Mouse (Mus musculus) intestine, embryonic 15.5 days (tissue): ENCODE data around the gene Mef2b. TPM values are rescaled to one million over a fixed set of nuclear protein-coding genes. Genes with fewer than 3 reads are reported as not detected.

Source experiments
- ATAC-seq: fragments of 200-750 bp; cut with Nextera tagmentation; 2 replicates; pipeline ENCODE4 v1.8.0; 2017; ENCODE audit warnings: moderate TSS enrichment, moderate library complexity
- H3K27ac ChIP-seq: fragments of 300-500 bp; sonication (generic); 2 replicates; pipeline ENCODE4 v1.5.1; 2015; ENCODE audit warnings: mild to moderate bottlenecking, inconsistent platforms
- H3K27me3 ChIP-seq: fragments of 300-500 bp; sonication (generic); replicated peaks from 2 replicates; pipeline ENCODE4 v1.6.1; 2015; ENCODE audit warnings: inconsistent platforms
- H3K36me3 ChIP-seq: fragments of 300-500 bp; sonication (generic); 2 replicates; pipeline ENCODE4 v1.6.1; 2015; ENCODE audit warnings: inconsistent platforms
- H3K4me1 ChIP-seq: fragments of 300-500 bp; sonication (generic); replicated peaks from 2 replicates; pipeline ENCODE4 v1.6.1; 2015; ENCODE audit warnings: inconsistent platforms
- H3K4me2 ChIP-seq: fragments of 300-500 bp; sonication (generic); replicated peaks from 2 replicates; pipeline ENCODE4 v1.6.1; 2015; ENCODE audit warnings: mild to moderate bottlenecking, inconsistent platforms
- H3K4me3 ChIP-seq: fragments of 300-500 bp; sonication (generic); replicated peaks from 2 replicates; pipeline ENCODE4 v1.5.1; 2015; ENCODE audit warnings: inconsistent platforms
- H3K9ac ChIP-seq: fragments of 300-500 bp; sonication (generic); 2 replicates; pipeline ENCODE4 v1.6.1; 2015; ENCODE audit warnings: inconsistent platforms
- H3K9me3 ChIP-seq: fragments of 300-500 bp; sonication (generic); 2 replicates; pipeline ENCODE4 v1.6.1; 2016; ENCODE audit warnings: inconsistent platforms
- WGBS: fragments of 180-500 bp; shearing (Covaris S2); methylation state at CpG from one replicate; pipeline ENCODE4 v1.1.7; 2015; 5-methylcytosine and 5-hydroxymethylcytosine counted together
- polyA plus RNA-seq: library from polyadenylated mRNA; unstranded; fragments of >200 nt; fragmentation: Nextera tagmentation; extraction: Ambion mirVana; gene quantifications from 2 replicates; pipeline ENCODE4 v1.2.1, GENCODE M21; 2015

Gene Mef2b
- polyA plus RNA-seq, 1 experiment from 2014 or later = 0.11 TPM

DNA sequence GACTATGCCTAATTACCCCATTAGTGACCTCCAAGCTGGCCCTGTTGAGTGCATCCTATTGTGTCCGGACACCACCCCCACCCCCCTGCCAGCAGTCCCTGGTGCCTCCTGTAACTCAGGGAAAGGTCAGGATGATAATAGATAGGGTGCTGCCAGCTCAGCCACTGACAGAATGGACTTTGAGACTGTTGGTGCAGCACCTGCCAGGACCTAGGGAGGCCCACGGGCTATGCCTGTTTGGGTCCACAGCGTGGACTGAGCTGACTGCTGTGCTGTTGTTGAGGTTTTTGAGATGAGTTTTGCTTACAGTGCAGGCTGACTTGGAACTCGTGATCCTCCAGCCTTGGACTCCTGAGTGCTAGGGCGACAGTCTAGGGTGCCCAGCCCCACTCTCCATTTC, 53.7 kb downstream of the Mef2b start:
- Histone ChIP-seq H3K4me2 (peak overlapping the region; percentile 30), H3K27me3 (no peaks in the 10 kb centered on the region), H3K36me3 (no peaks in the 10 kb centered on the region), H3K9me3 (no peaks in the 10 kb centered on the region), H3K4me3 (no peak overlapping the region), H3K27ac (peak overlapping the region; percentile 51; the same call in 1 of the 2 replicates), H3K4me1 (peaks cover 15% of the 10 kb centered on the region; the same call in 1 of the 2 replicates), H3K9ac (no peak overlapping the region)
- 53% methylated on average over 5 of the region's 5 CpGs for WGBS
- peak; percentile 84 for ATAC-seq

DNA sequence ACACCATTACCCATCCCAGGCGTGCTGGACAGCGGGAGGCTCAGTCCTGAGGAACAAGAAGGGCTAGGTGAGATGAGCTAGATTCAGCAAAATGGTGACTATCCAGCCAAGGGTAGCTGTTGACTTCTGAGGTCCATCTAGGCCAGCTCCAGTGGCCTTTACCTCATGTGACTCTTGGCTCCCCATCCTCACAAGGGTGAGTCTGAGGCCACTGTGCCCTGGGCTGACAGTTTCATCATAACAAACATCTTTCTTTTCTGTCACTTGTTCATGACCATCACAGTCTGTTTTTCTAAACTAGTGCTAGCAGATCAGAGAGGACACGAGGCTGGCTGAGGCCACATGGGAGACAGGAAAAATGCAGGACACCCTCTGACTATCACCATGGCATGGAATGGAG, 54.7 kb downstream of the Mef2b start:
- no peak overlapping the region for H3K4me3 ChIP-seq
- H3K4me2 ChIP-seq = no peak overlapping the region
- no peak overlapping the region for H3K27ac ChIP-seq
- H3K27me3 ChIP-seq = no peaks in the 10 kb centered on the region
- H3K4me1 ChIP-seq = peaks cover 15% of the 10 kb centered on the region; the same call in 1 of the 2 replicates
- ATAC-seq = no peak
- no peaks in the 10 kb centered on the region for H3K36me3 ChIP-seq
- no peak overlapping the region for H3K9ac ChIP-seq
- 79% methylated on average over 3 of the region's 3 CpGs for WGBS
- no peaks in the 10 kb centered on the region for H3K9me3 ChIP-seq

DNA sequence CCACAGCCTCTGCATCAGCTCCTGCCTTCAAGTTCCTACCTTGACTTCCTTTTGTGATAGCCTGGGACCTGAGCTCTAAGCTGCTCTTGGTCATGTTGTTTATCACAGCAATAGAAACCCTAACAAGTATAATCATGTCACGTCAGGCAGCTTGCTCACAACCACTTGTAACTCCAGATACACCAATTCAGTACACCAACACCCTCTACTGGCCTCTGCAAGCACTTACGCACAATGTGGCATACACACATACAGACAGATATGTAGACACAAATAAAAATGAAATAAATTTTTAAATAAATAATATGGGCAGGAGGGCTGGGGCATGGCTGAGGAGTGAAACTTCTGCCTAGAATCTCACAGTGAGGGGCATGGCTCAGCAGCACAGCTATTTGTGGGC, 56.3 kb downstream of the Mef2b start:
- H3K27ac ChIP-seq = no peak overlapping the region
- 77% methylated on average over 2 of the region's 2 CpGs for WGBS
- no peaks in the 10 kb centered on the region for H3K9me3 ChIP-seq
- no peak overlapping the region for H3K9ac ChIP-seq
- ATAC-seq = no peak
- H3K36me3 ChIP-seq = no peaks in the 10 kb centered on the region
- no peaks in the 10 kb centered on the region for H3K27me3 ChIP-seq
- H3K4me3 ChIP-seq = no peak overlapping the region
- no peak overlapping the region for H3K4me2 ChIP-seq
- H3K4me1 ChIP-seq = peaks cover 19% of the 10 kb centered on the region; the same call in 1 of the 2 replicates

DNA sequence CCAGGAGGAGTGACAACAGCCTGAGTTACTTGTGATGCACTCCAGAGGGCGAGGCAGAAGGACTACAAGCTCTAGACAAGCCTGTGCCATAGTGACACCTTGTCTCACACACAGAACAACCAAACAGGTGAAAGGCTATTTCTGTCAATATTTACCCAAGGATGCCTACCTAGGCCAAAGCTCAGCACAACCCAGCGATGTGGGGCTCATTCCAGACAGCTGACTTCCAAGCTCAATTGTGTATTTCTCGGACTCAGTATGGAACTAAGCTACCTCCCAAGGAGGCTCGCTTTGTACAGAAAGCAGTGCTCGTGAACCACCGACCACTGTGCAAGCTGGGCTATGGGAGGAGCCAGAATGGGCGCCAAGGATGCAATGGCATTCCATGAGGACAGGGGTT, 58.1 kb downstream of the Mef2b start:
- ATAC-seq = no peak
- H3K9ac ChIP-seq = no peak overlapping the region
- no peak overlapping the region for H3K27ac ChIP-seq
- H3K4me2 ChIP-seq = no peak overlapping the region; the same call in 1 of the 2 replicates
- H3K9me3 ChIP-seq = no peaks in the 10 kb centered on the region
- H3K27me3 ChIP-seq = no peaks in the 10 kb centered on the region
- H3K4me3 ChIP-seq = no peak overlapping the region
- WGBS = 45% methylated on average over 7 of the region's 7 CpGs
- H3K36me3 ChIP-seq = no peaks in the 10 kb centered on the region
- peaks cover 18% of the 10 kb centered on the region; the same call in 1 of the 2 replicates for H3K4me1 ChIP-seq

DNA sequence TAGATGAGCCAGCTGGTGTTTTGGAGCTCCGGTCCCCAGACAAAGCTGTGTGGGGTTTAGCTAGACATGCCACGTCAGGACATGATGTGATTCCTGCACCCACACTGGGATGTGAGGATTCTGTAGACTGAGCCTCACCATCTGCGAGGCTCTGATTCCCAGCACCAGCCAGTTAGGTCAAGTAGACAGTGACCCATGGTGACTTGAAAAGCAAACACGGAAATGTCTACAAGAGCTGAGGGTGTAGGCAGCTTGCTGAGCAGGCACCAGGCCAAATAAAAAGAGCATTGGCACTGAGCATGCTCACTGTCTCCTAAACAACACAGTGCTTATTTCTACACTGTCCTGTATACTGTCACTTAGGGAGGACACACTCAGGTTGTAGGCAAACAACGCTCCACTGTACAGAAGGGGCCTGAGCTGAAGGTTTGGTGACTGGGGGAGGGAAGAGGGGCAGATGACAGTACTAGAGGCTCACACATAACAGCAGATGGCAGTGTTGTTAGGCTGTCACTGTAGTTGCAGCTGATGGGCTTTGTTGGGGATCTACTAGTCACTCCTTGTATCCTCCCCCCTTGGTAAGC, 60.7 kb downstream of the Mef2b start:
- no peak overlapping the region for H3K27ac ChIP-seq
- peak; percentile 19; the same call in 1 of the 2 replicates for ATAC-seq
- no peak overlapping the region for H3K4me2 ChIP-seq
- H3K4me1 ChIP-seq = peaks cover 10% of the 10 kb centered on the region; the same call in 1 of the 2 replicates
- no peak overlapping the region for H3K4me3 ChIP-seq
- WGBS = 63% methylated on average over 5 of the region's 5 CpGs
- H3K9me3 ChIP-seq = no peaks in the 10 kb centered on the region
- H3K36me3 ChIP-seq = no peaks in the 10 kb centered on the region
- H3K9ac ChIP-seq = no peak overlapping the region
- no peaks in the 10 kb centered on the region for H3K27me3 ChIP-seq

DNA sequence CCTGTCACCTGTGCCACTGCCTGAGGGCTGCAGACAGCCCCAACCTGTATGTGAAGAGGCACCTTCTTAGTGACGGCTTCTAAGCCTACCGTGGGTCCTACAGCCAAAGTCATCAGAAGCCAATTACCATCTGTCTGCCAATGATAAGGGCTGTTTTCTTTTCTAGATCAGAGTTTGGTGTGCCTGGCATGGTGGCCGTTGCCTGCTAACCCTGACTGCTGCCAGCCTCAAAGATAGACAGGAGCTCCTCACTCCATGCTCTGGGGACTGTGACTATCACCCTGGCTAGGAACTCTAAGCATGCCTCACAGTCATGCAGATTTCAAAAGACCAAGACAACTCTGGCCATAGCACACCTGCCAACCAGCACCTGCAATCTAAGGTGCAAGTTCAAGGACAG, 61.9 kb downstream of the Mef2b start:
- peaks cover 10% of the 10 kb centered on the region; the same call in 1 of the 2 replicates for H3K4me1 ChIP-seq
- WGBS = 70% methylated on average over 3 of the region's 3 CpGs
- H3K27ac ChIP-seq = no peak overlapping the region
- H3K4me3 ChIP-seq = no peak overlapping the region
- ATAC-seq = no peak
- no peaks in the 10 kb centered on the region for H3K36me3 ChIP-seq
- H3K9me3 ChIP-seq = no peaks in the 10 kb centered on the region
- H3K9ac ChIP-seq = no peak overlapping the region
- no peak overlapping the region for H3K4me2 ChIP-seq
- no peaks in the 10 kb centered on the region for H3K27me3 ChIP-seq

DNA sequence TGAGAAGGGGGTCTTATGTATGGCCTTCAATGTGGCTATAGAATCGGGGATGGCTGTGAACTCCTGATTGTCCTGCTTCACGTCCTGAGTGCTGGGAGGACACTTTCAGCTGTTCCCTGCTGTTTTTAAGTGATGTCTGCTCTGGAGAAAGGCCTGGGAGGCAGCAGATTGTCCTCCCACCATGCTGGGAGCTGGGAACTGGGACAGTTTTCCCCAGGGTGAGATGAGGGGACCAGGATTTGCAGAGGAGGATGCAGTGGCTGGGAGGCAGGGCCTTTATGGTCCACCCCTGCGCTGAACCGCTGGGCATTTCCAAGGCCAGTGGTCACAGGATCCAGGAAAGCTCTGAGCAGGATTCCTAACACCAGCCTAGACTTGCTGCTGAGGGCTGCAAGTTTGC, 63.6 kb downstream of the Mef2b start:
- 79% methylated on average over 4 of the region's 4 CpGs for WGBS
- no peaks in the 10 kb centered on the region for H3K9me3 ChIP-seq

DNA sequence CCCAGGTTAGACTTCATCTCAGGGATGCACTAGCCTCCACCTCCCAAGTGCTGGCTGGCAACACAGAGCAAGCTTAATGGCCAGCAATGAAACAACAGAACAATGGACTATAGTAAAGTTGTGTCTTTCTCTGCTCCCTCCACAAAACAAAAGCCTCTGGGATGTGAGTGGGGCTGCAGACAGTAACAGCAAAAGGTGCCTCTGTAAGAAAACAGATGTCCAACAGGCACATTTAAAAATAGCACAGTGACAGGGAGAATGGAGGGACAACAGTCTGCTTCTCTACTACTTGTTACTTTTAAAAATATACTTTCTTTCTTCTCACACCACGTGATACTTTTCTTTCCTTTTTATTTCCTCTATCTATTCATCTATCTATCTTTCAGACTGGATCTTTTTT, 65.2 kb downstream of the Mef2b start:
- no peaks in the 10 kb centered on the region for H3K9me3 ChIP-seq
- H3K27ac ChIP-seq = no peak overlapping the region
- no peaks in the 10 kb centered on the region for H3K27me3 ChIP-seq
- H3K36me3 ChIP-seq = no peaks in the 10 kb centered on the region
- no peak for ATAC-seq
- no peak overlapping the region for H3K4me3 ChIP-seq
- no peak overlapping the region for H3K4me2 ChIP-seq
- WGBS = 57% methylated on average over 1 of the region's 1 CpGs
- H3K4me1 ChIP-seq = 0 out of 2 replicates have a peak, but pooled peaks cover 5% of the 10 kb centered on the region
- no peak overlapping the region for H3K9ac ChIP-seq

More for the DNA sequence above, 63.6 kb downstream of the Mef2b start:
- no peak for ATAC-seq
- Histone ChIP-seq H3K9ac (no peak overlapping the region), H3K4me1 (0 out of 2 replicates have a peak, but pooled peaks cover 5% of the 10 kb centered on the region), H3K27ac (no peak overlapping the region), H3K4me3 (no peak overlapping the region), H3K36me3 (no peaks in the 10 kb centered on the region), H3K27me3 (no peaks in the 10 kb centered on the region), H3K4me2 (no peak overlapping the region)

DNA sequence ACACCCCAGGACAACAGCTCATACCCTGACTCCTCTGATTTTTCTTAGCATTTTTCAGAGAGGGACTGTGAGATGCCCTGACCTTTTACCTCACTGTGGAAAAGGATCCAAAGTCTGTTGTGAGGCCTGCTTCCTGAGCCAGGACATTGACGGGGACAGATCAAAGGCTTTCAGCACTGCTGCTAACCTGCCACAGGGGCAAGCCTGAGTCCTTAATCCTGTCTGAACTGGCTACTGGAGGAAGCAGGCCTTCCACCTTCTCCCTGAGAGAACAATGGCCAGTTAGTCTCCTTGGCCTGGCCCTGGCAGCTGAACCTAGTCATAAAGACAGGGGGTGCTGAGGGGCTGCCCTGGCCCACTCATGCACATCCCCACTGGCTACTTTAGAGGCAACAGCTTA, 68.6 kb downstream of the Mef2b start:
- Histone ChIP-seq H3K27me3 (no peaks in the 10 kb centered on the region), H3K9me3 (no peaks in the 10 kb centered on the region), H3K4me1 (peaks cover 11% of the 10 kb centered on the region), H3K4me2 (no peak overlapping the region), H3K36me3 (no peaks in the 10 kb centered on the region), H3K9ac (no peak overlapping the region), H3K27ac (no peak overlapping the region), H3K4me3 (no peak overlapping the region)
- WGBS = 50% methylated on average over 1 of the region's 1 CpGs
- no peak for ATAC-seq

DNA sequence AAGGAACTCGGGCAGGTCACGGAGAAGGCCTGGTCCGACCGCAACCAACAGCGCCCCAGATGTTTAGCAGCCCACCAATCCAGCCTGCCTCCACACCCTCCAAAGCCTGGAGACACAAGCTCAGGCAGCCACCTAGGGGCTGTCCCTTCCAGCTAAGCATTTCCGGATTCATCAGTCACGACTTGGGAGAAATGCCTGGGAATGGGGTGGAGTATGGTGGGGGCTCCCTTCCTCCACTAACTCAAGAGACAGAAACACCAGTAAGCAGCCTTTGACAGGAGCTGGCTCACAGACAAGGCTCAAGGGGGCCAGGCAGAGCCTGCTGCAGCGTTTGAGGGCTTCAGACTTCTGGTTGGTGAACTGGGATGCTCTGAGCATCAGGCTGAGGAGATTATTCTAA, 71.0 kb downstream of the Mef2b start:
- 20% methylated on average over 8 of the region's 8 CpGs for WGBS
- no peak overlapping the region for H3K27ac ChIP-seq

DNA sequence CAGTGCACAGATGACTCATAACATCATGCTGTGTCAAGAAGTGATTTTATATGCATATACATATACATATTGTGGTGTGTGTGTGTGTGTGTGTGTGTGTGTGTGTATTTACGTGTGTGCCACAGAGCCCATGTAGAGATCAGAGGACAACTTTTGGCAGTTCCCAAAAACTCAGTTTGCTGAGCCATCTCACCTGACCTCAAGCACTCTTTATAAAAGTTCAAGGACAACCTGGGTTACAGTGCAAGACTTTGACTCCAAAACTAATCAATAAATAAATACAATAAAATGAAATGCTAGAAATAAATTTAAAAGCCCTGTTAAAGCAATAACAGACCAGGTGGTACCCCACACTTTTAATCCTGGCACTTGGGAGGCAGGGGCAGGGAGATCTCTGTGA, 71.8 kb downstream of the Mef2b start:
- H3K27me3 ChIP-seq = no peaks in the 10 kb centered on the region
- H3K4me2 ChIP-seq = peak overlapping the region; percentile 99
- H3K36me3 ChIP-seq = no peaks in the 10 kb centered on the region
- no peaks in the 10 kb centered on the region for H3K9me3 ChIP-seq
- H3K27ac ChIP-seq = 0 out of 2 replicates have a peak overlapping the region, but pooled peaks have one; percentile 29
- ATAC-seq = no peak
- 83% methylated on average over 1 of the region's 1 CpGs for WGBS
- peak overlapping the region; percentile 59 for H3K9ac ChIP-seq
- peaks cover 11% of the 10 kb centered on the region for H3K4me1 ChIP-seq
- peak overlapping the region; percentile 59 for H3K4me3 ChIP-seq

More for the DNA sequence above, 71.0 kb downstream of the Mef2b start:
- peak overlapping the region; percentile 14 for H3K9ac ChIP-seq
- no peaks in the 10 kb centered on the region for H3K9me3 ChIP-seq
- no peak overlapping the region for H3K4me3 ChIP-seq
- H3K36me3 ChIP-seq = no peaks in the 10 kb centered on the region
- no peak for ATAC-seq
- H3K27me3 ChIP-seq = no peaks in the 10 kb centered on the region
- H3K4me1 ChIP-seq = peaks cover 11% of the 10 kb centered on the region
- H3K4me2 ChIP-seq = peak overlapping the region; percentile 99

DNA sequence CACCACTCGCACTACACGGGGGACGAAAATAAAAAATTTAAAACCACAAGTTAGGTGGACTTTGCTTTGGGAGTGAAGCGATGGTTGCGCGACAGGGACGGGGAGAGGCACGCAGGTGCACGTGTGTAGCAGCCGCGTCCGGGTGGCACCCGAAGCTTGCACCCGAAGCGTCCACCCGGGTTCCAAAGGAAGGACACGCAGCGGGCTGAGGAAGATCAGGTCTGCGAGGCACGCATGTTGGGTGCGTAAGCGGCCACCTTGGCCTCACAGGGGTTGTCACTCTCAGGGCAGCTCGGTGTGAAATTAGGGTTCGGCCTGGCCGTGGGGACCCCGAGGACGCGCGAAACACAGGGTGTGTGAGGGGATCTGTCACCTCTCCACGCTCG, 72.2 kb downstream of the Mef2b start:
- H3K27ac ChIP-seq = peak overlapping the region; percentile 29; the same call in 1 of the 2 replicates
- peaks cover 11% of the 10 kb centered on the region for H3K4me1 ChIP-seq
- peak overlapping the region; percentile 59 for H3K9ac ChIP-seq
- ATAC-seq = peak; percentile 16
- H3K9me3 ChIP-seq = no peaks in the 10 kb centered on the region
- peak overlapping the region; percentile 99 for H3K4me2 ChIP-seq
- peak overlapping the region; percentile 59 for H3K4me3 ChIP-seq
- H3K27me3 ChIP-seq = no peaks in the 10 kb centered on the region
- 1% methylated on average over 31 of the region's 31 CpGs for WGBS
- H3K36me3 ChIP-seq = no peaks in the 10 kb centered on the region
